Mouse (Mus musculus): ENCODE measurements at regions not wholly inside any gene's neighbourhood (a gene's known extent, or its start where the extent isn't known, plus 50 kb on each side); places are given as distances from the start of the nearest gene placed in this dataset.

DNA sequence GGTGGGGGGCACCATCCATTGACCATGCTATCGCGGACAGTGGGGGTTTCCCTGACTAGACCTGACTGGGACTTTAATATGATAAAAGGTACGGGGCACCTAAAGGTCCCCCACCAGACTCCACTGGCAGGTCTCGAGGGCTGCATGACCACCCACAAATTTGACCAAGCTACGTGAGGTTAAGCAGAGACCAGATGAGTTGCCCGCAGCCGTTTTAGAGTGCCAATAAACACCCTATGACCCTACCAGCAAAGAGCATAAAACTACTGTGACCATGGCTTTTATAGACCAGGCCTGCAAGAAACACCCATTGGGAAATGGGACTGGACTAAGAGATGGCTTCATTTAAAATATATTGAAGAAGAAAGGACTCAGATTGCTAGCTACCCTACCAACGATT lies 96.7 kb upstream of the Fbxo11 start:
- no peak for TF ChIP-seq POLR2A (IDR thresholded peaks at IDR 0.05; ENCODE audit: borderline replicate concordance, low read depth, low read length)
- no peak for TF ChIP-seq CTCF (IDR thresholded peaks at IDR 0.05; ENCODE audit: low read depth, low read length)
